Mouse (Mus musculus) telencephalon, adult 2 months (tissue): ENCODE data around the gene Zfp84.
A peak's percentile ranks its signal among the peaks of the same experiment; 100 is the strongest.
"Not testable (repeated sequence)": the region's sequence is repeated elsewhere in the genome, so short reads cannot be mapped to it uniquely, and the experiment has no call there.

ENCODE experiments used
- DNase-seq: peaks from one replicate; pipeline ENCODE4 v3.0.0-alpha.2; 2011; ENCODE audit warnings: low read depth, low spot score

The Zfp84 gene

GRCm38 (mm10) chr7:29768090-29768900 lies at the start of gene Zfp84:
TSS of gene Zfp84 (plus strand) at chr7:29768552.
- peak; percentile 97 for DNase-seq

GRCm38 (mm10) chr7:29725461-29726142 lies 42.8 kb upstream of the Zfp84 start:
- not testable (repeated sequence) for DNase-seq

DNA sequence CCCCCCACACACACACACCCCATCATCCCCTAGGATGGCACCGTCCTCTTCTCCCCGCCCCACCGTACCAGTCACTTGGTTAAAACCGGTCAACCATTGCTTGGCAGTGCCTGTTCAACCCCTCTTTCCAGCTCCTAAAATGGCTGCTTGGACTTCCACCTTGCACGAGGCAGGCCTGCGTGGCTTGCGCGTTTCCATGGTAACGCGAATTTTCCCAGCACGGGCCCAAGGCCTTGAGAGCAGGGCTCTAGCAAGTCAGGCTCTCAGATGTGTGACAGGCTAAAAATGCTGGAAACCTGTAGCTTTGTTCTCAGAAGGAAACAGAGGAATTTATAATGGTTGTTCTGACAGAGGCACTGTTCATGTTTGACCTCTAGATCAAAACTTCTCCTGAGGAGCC lies 41.5 kb upstream of the Zfp84 start, which contains the start of gene Catsperg2:
Catsperg2 (minus strand) TSS at position 173 of the 400 bp plus-strand sequence.
- not testable (repeated sequence) for DNase-seq

- no peak for DNase-seq
These were observed 40.3 kb upstream of the Zfp84 start for GRCm38 (mm10) chr7:29728055-29728454.

DNA sequence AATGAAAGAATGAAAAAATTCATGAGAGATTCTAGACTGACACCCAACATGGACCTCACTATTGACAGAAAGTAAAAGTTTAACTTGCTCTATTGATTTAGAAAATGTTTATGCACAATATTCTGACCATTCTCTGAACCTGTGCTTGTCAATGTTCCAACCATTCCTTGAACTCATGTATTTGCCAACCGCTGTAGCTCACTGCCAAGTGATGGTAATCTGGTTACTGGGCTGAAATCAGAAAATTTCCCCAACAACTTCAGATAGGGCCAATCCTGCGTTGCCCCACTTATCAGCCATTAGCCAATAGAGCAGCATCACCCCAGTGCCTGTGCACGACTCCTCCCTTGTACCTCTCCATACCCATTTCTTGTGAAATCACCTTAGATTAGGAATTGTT lies 26.1 kb upstream of the Zfp84 start:
- DNase-seq = no peak

DNA sequence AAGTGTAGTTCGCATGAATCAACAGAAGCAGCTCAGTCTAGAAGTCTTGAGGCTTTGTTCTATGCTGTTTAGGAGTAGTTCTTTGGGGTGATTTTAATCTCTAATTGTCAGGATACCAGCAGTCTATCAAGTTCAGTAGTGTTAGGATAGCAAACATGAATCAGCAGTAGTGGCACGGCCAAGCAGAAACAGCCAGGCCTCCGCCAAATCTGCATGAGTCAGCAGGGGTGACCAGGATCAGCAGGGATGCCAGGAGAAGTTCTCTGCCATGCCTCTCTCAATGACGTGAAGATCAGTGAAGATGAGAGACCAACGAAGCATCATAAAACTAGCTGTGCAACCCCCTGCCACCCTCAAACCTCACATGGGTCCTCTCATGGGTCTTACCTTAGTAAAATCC lies 7.9 kb upstream of the Zfp84 start:
- no peak for DNase-seq

DNA sequence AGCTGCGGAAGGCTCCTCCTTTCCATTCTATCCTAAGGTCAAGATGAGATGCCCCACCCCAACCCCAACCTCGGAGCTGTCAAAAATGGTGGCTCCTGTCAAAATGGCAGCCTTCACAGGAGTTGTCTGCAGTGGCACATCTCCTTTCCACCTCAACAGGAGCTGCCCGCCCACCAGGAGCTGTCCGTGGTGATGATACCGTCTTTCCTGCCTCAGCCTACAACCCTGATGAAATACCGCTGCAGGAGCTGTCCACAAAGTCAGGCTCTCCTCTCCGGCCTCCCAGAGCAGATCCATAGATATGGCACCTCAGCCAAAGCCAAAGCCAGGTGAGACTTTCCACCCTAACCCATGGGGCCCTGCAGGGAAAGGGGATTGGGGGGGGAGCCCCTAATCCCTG lies 3.6 kb upstream of the Zfp84 start:
- no peak for DNase-seq

- peak; percentile 95 for DNase-seq
These were observed 1.2 kb upstream of the Zfp84 start for GRCm38 (mm10) chr7:29767058-29767686.

- DNase-seq = no peak
These were observed 628 bp downstream of the Zfp84 start for GRCm38 (mm10) chr7:29768980-29769379.

- DNase-seq = no peak
These were observed 5.2 kb downstream of the Zfp84 start for GRCm38 (mm10) chr7:29773503-29773902.

GRCm38 (mm10) chr7:29774371-29774770 lies 6.0 kb downstream of the Zfp84 start:
- DNase-seq = no peak

DNA sequence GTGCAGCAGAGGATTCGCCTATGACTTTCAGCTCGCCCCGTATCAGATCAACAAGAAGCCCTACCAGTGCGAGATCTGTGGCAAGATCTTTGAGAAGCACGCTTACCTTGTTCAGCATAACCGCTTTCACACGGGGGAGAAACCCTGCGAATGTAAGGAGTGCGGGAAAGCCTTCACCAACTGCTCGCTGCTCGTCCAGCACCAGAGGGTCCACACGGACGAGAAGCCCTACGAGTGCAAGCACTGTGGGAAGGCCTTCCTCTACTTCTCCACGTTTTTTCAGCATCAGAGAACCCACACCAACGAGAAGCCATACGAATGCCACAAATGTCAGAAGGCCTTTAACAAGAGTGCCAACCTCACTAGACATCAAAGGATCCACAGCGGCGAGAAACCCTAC lies 8.2 kb downstream of the Zfp84 start:
- no peak for DNase-seq

- DNase-seq = no peak
These were observed 9.0 kb downstream of the Zfp84 start for GRCm38 (mm10) chr7:29777372-29777771.

- DNase-seq = peak; percentile 84
These were observed 15.7 kb downstream of the Zfp84 start, which contains the start of gene Zfp30 for GRCm38 (mm10) chr7:29783871-29784551. TSS of gene Zfp30 (plus strand) at chr7:29783998.

- no peak for DNase-seq
These were observed 16.7 kb downstream of the Zfp84 start for GRCm38 (mm10) chr7:29785023-29785422.

GRCm38 (mm10) chr7:29785888-29786287 lies 17.5 kb downstream of the Zfp84 start:
- no peak for DNase-seq

- DNase-seq = no peak
These were observed 24.6 kb downstream of the Zfp84 start for GRCm38 (mm10) chr7:29792906-29793305.

- no peak for DNase-seq
These were observed 38.7 kb downstream of the Zfp84 start for GRCm38 (mm10) chr7:29807046-29807445.

DNA sequence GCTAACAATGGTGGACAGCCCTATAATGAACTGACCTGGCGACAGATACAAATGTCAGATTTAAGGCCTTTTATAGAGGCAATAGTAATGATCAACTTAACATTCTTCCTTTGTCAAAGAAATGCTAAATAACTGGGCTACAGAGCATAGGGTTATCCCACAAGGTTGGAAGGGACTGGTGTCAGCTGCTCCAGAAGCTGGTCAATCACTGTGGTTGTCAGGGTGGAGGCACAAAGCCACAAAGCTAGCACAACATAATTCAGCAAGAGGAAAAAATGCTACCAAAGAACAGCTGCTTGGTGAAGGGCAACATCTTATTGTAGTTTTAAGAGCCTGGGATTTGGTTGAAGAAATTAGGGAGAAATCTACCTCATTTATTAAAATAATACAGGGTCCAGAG lies 43.9 kb downstream of the Zfp84 start:
- no peak for DNase-seq

- no peak for DNase-seq
These were observed 46.0 kb downstream of the Zfp84 start for GRCm38 (mm10) chr7:29814381-29814780.

- DNase-seq = peak; percentile 6
These were observed 46.9 kb downstream of the Zfp84 start for GRCm38 (mm10) chr7:29815061-29815784.
